Mouse (Mus musculus): Measurements from ENCODE around the gene Cmbl. TPM values are rescaled to one million over a fixed set of nuclear protein-coding genes. Genes with fewer than 3 reads are reported as not detected.
A peak's percentile ranks its signal among the peaks of the same experiment; 100 is the strongest.

The Cmbl gene
- polyA plus RNA-seq, 1 experiment, result 86.8 TPM

DNA sequence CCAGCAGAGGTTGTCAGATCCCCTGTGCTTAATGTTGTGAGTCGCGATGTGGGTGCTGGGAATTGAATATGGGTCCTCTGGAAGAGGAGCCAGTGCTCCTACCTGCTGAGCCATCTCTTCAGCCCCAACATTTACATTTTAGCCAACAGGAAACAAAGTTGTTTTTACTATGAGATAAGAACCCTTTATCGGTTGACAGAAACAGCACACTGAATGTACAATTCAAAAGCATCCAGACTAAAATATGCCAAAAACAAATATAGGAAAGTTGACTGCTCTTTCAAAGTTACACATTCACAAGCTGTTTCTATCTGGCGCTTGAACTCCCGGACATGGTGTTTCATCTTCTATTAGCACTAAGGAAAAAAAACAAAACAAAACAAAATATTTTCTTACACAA, 20.9 kb downstream of the Cmbl start:
- Histone ChIP-seq H3K4me3 (ENCODE audit: insufficient read depth, low read depth, low read length) (no peak overlapping the region), H3K4me1 (ENCODE audit: control insufficient read depth, insufficient read depth, insufficient read length, low read length) (peaks cover 3% of the 10 kb centered on the region; the same call in 1 of the 2 replicates), H3K27ac (replicated peaks; ENCODE audit: low read depth, low read length) (no peak overlapping the region)

GRCm38 (mm10) chr15:31586519-31586918, 21.3 kb downstream of the Cmbl start:
- Histone ChIP-seq H3K27ac (replicated peaks; ENCODE audit: low read depth, low read length) (no peak overlapping the region), H3K4me3 (ENCODE audit: insufficient read depth, low read depth, low read length) (no peak overlapping the region), H3K4me1 (ENCODE audit: control insufficient read depth, insufficient read depth, insufficient read length, low read length) (peaks cover 3% of the 10 kb centered on the region; the same call in 1 of the 2 replicates)

DNA sequence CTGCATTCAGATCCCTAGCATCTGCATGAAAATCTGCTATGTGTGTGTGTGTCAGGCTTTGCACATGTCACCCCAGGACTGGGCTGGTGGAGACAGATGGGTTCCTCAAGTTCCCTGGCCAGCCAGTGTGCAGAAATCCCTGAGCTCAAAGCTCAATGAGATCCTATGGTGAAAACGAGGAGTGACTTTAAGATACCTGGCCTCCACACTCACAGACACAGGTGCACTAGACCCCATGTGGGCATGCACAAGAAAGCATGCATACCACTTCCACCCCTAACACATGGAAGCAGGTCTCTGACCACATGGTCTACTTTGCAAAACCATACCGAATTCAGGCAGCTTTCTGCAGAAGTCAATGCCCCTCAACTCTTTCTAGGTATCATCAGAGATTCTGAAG, 22.6 kb downstream of the Cmbl start:
- Histone ChIP-seq H3K27ac (replicated peaks; ENCODE audit: low read depth, low read length) (no peak overlapping the region), H3K4me1 (ENCODE audit: control insufficient read depth, insufficient read depth, insufficient read length, low read length) (peaks cover 3% of the 10 kb centered on the region; the same call in 1 of the 2 replicates), H3K4me3 (ENCODE audit: insufficient read depth, low read depth, low read length) (no peak overlapping the region)

DNA sequence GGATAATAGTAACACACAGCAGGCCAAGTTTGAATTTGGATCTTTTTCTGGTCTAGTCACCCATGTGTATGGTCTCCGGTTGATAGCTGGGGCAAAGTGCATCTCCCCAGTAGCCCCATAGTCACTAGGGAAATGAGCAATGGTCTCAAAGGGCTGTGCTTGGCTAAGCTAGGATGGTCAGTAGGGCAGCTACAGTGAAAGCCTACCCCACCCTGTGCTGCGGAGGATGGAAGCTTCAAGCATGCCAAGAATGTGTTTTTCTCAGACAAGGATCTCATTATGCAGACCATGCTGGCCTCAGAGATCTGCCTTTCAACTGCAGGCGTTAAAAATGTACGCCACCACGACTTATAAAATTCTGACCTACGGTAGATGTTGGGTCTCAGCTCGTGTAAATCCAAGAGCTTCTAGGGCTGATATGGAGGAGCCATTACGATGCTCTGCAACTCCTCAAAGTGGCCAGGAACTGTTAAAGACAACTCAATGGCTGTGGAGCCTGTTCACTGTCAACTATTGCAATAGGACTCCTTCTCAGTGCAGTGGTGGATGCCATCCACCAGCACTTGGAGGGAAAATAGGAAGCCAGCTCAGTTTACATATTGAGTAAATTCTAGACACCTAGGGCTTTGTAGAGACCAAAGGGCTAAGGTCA, 23.9 kb downstream of the Cmbl start:
- no peak overlapping the region for H3K4me3 ChIP-seq (ENCODE audit: insufficient read depth, low read depth, low read length)
- no peak overlapping the region for H3K27ac ChIP-seq (replicated peaks; ENCODE audit: low read depth, low read length)
- no peaks in the 10 kb centered on the region for H3K4me1 ChIP-seq (ENCODE audit: control insufficient read depth, insufficient read depth, insufficient read length, low read length)

DNA sequence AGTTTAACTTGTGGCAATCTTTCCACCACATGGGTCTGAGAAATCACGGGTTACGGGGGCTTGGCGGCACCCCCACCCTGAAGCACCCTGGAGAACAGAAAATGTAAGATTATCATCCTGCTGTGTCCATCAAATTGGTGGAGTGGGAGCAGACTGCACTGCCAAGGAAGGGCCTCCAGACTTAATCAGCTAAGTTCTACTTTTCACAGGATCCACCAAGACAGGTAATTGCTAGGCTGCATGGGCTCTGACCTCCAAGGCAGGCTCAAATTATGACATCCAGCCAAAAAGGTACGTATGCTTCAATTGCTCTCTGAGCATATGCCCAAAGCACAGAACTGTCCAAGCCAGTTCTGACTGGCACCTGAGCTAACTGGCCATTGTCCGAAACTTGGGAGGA, 25.0 kb downstream of the Cmbl start:
- Histone ChIP-seq H3K4me1 (ENCODE audit: control insufficient read depth, insufficient read depth, insufficient read length, low read length) (no peaks in the 10 kb centered on the region), H3K27ac (replicated peaks; ENCODE audit: low read depth, low read length) (no peak overlapping the region), H3K4me3 (ENCODE audit: insufficient read depth, low read depth, low read length) (no peak overlapping the region)

DNA sequence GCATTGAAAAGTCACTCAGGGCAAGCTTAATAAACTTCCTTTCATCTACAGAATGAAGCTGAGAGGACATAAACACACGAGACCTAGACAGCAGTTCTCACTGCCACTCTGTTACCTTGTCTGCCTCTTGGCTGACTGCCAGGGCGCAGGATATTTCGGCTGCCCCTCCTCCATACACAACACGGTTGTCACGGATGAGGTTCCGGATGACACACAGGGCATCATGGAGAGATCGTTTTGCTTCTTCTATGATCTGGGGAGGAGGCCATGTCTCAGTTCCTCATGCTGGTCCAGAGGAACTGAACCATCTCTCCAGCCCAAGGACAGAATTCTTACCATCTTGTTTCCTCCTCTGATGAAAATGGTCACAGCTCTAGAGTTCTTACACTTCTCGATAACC, 27.3 kb downstream of the Cmbl start:
- Histone ChIP-seq H3K27ac (replicated peaks; ENCODE audit: low read depth, low read length) (no peak overlapping the region), H3K4me1 (ENCODE audit: control insufficient read depth, insufficient read depth, insufficient read length, low read length) (no peaks in the 10 kb centered on the region), H3K4me3 (ENCODE audit: insufficient read depth, low read depth, low read length) (no peak overlapping the region)

- Histone ChIP-seq H3K4me3 (ENCODE audit: insufficient read depth, low read depth, low read length) (no peak overlapping the region), H3K27ac (replicated peaks; ENCODE audit: low read depth, low read length) (no peak overlapping the region), H3K4me1 (ENCODE audit: control insufficient read depth, insufficient read depth, insufficient read length, low read length) (peaks cover 4% of the 10 kb centered on the region; the same call in 1 of the 2 replicates)
Observed at GRCm38 (mm10) chr15:31594260-31594659, 29.1 kb downstream of the Cmbl start.

GRCm38 (mm10) chr15:31595651-31596050, 30.5 kb downstream of the Cmbl start:
- Histone ChIP-seq H3K4me3 (ENCODE audit: insufficient read depth, low read depth, low read length) (no peak overlapping the region), H3K4me1 (ENCODE audit: control insufficient read depth, insufficient read depth, insufficient read length, low read length) (peaks cover 15% of the 10 kb centered on the region; the same call in 1 of the 2 replicates), H3K27ac (replicated peaks; ENCODE audit: low read depth, low read length) (no peak overlapping the region)

- peaks cover 16% of the 10 kb centered on the region; the same call in 1 of the 2 replicates for H3K4me1 ChIP-seq (ENCODE audit: control insufficient read depth, insufficient read depth, insufficient read length, low read length)
- H3K4me3 ChIP-seq (ENCODE audit: insufficient read depth, low read depth, low read length), result peak overlapping the region; percentile 12; the same call in 1 of the 2 replicates
- H3K27ac ChIP-seq (replicated peaks; ENCODE audit: low read depth, low read length), result no peak overlapping the region
Observed at GRCm38 (mm10) chr15:31599834-31600233, 34.6 kb downstream of the Cmbl start.

GRCm38 (mm10) chr15:31601279-31601645, 36.1 kb downstream of the Cmbl start:
- peak overlapping the region; percentile 86 for H3K4me3 ChIP-seq (ENCODE audit: insufficient read depth, low read depth, low read length)
- H3K4me1 ChIP-seq (ENCODE audit: control insufficient read depth, insufficient read depth, insufficient read length, low read length), result peaks cover 16% of the 10 kb centered on the region; the same call in 1 of the 2 replicates
- H3K27ac ChIP-seq (replicated peaks; ENCODE audit: low read depth, low read length), result peak overlapping the region; percentile 93

GRCm38 (mm10) chr15:31601646-31602374, 36.6 kb downstream of the Cmbl start, which contains the start of the genes Cct5 and Fam173b:
Cct5 (minus strand) TSS chr15:31601804.
Fam173b (plus strand) TSS chr15:31601852.
- Histone ChIP-seq H3K4me3 (ENCODE audit: insufficient read depth, low read depth, low read length) (peak within 1 kb of the TSS; percentile 86), H3K27ac (replicated peaks; ENCODE audit: low read depth, low read length) (peak within 1 kb of the TSS; percentile 95), H3K4me1 (ENCODE audit: control insufficient read depth, insufficient read depth, insufficient read length, low read length) (peaks cover 16% of the 10 kb centered on the region; the same call in 1 of the 2 replicates)

DNA sequence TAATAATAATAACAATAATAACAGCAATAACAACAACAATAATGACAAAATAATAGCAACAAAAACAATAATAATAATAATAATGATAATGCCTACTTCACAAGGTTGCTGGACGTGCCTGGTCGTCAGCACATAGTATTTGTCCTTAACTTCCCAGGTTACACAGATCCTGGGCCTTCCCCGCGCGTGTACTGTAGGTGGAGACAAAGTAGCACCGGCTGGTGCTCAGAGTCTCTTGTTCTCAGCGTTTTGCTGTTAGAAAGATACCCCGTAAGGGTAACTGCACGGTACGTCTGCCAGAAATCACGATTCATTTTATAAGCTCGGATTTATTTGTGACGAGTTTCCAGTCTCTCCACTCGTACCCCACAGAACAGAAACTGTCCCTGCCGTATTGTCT, 37.2 kb downstream of the Cmbl start:
- peak overlapping the region; percentile 59 for H3K4me3 ChIP-seq (ENCODE audit: insufficient read depth, low read depth, low read length)
- H3K4me1 ChIP-seq (ENCODE audit: control insufficient read depth, insufficient read depth, insufficient read length, low read length), result peaks cover 16% of the 10 kb centered on the region; the same call in 1 of the 2 replicates
- H3K27ac ChIP-seq (replicated peaks; ENCODE audit: low read depth, low read length), result peak overlapping the region; percentile 1; the same call in 1 of the 2 replicates

GRCm38 (mm10) chr15:31603113-31603512, 37.9 kb downstream of the Cmbl start:
- Histone ChIP-seq H3K27ac (replicated peaks; ENCODE audit: low read depth, low read length) (no peak overlapping the region), H3K4me1 (ENCODE audit: control insufficient read depth, insufficient read depth, insufficient read length, low read length) (peaks cover 16% of the 10 kb centered on the region; the same call in 1 of the 2 replicates), H3K4me3 (ENCODE audit: insufficient read depth, low read depth, low read length) (peak overlapping the region; percentile 5; the same call in 1 of the 2 replicates)

GRCm38 (mm10) chr15:31606821-31607220, 41.6 kb downstream of the Cmbl start:
- H3K4me3 ChIP-seq (ENCODE audit: insufficient read depth, low read depth, low read length), result no peak overlapping the region
- no peaks in the 10 kb centered on the region for H3K4me1 ChIP-seq (ENCODE audit: control insufficient read depth, insufficient read depth, insufficient read length, low read length)
- no peak overlapping the region for H3K27ac ChIP-seq (replicated peaks; ENCODE audit: low read depth, low read length)

DNA sequence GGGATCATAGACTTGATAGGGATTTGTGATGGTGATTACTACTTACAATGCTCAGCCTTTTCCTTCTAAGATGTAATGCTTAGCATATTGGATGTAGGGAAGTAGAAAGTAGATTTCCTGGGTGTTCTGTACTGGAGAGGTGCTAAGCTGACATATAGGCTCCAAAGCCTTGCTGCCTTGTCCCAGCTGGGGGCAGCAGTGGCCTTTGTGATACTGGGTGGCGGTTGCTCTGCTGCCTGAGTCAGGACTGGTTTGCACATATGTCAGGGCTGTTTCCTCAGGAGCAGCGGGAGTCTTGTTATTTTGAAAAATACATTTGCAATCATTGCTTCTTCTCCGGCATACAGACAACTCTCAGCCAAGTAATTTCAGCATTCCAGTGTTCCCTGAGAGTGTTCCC, 45.8 kb downstream of the Cmbl start:
- Histone ChIP-seq H3K27ac (replicated peaks; ENCODE audit: low read depth, low read length) (no peak overlapping the region), H3K4me1 (ENCODE audit: control insufficient read depth, insufficient read depth, insufficient read length, low read length) (no peaks in the 10 kb centered on the region), H3K4me3 (ENCODE audit: insufficient read depth, low read depth, low read length) (no peak overlapping the region)

All from brown adipose tissue, adult 24 weeks (tissue).